Mouse (Mus musculus): ENCODE measurements around the gene Lrrc4b. TPM values are rescaled to one million over a fixed set of nuclear protein-coding genes. Genes with fewer than 3 reads are reported as not detected.

Lrrc4b gene
- total RNA-seq, 2 experiments from 2014 or later, result not detected

- 0 out of 2 replicates have a peak, but pooled peaks have one; percentile 32 for ATAC-seq (replicated peaks; ENCODE audit: low FRiP score, poor library complexity, severe bottlenecking)
Observed at GRCm38 (mm10) chr7:44462218-44463055, 33.6 kb downstream of the Lrrc4b start.

DNA sequence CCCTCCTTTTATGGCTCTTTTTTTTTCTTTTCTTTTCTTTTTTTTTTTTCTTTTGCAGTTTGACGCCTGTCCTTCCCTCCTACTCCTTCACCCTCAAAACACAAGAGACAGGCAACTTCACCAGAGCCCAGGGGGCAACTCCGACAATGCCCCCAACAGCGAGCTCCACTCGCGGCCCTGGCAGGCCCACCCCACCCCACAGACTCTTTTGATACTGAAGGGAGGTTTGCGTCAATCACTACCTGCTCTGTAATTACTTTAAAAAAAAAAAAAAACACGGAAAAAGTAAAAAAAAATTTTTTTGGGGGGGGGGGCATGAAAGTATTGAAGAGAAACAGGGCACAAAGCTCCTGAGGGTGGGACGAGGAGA, 34.2 kb downstream of the Lrrc4b start:
- no peak for ATAC-seq (replicated peaks; ENCODE audit: low FRiP score, poor library complexity, severe bottlenecking)

- no peak for ATAC-seq (replicated peaks; ENCODE audit: low FRiP score, poor library complexity, severe bottlenecking)
Observed at GRCm38 (mm10) chr7:44463556-44464225, 34.9 kb downstream of the Lrrc4b start.

DNA sequence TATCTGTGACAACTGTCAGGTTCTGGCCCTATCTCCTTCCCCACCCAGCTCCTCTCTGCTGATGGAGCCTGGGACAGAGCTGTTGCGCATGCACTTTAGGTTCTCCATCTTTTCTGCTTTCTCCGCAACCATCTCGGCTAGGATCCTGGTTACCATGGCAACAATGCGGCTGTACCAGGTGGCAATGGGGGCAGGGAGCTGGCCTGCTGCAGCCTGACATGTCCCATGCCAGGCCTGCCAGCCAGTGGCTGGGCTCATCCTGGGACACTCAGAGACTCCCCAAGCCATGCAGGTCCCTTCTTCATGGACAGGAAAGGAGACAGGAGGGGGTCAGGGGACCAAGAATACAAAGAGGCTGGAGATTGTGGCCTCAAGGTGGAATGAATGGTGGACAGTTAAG, 35.7 kb downstream of the Lrrc4b start:
- no peak for ATAC-seq (replicated peaks; ENCODE audit: low FRiP score, poor library complexity, severe bottlenecking)

GRCm38 (mm10) chr7:44465111-44465510, 36.3 kb downstream of the Lrrc4b start, which contains the start of gene Aspdh:
Aspdh (plus strand) TSS chr7:44465391.
- no peak for ATAC-seq (replicated peaks; ENCODE audit: low FRiP score, poor library complexity, severe bottlenecking)

- ATAC-seq (replicated peaks; ENCODE audit: low FRiP score, poor library complexity, severe bottlenecking), result no peak
Observed at GRCm38 (mm10) chr7:44466006-44466887, 37.4 kb downstream of the Lrrc4b start.

- no peak for ATAC-seq (replicated peaks; ENCODE audit: low FRiP score, poor library complexity, severe bottlenecking)
Observed at GRCm38 (mm10) chr7:44466888-44467311, 38.1 kb downstream of the Lrrc4b start.

- peak; percentile 81 for ATAC-seq (replicated peaks; ENCODE audit: low FRiP score, poor library complexity, severe bottlenecking)
Observed at GRCm38 (mm10) chr7:44467811-44468411, 39.1 kb downstream of the Lrrc4b start, which contains the start of gene Josd2. Josd2 (plus strand) TSS chr7:44467980.

- 0 out of 2 replicates have a peak, but pooled peaks have one; percentile 18 for ATAC-seq (replicated peaks; ENCODE audit: low FRiP score, poor library complexity, severe bottlenecking)
Observed at GRCm38 (mm10) chr7:44468644-44469285, 39.9 kb downstream of the Lrrc4b start.

DNA sequence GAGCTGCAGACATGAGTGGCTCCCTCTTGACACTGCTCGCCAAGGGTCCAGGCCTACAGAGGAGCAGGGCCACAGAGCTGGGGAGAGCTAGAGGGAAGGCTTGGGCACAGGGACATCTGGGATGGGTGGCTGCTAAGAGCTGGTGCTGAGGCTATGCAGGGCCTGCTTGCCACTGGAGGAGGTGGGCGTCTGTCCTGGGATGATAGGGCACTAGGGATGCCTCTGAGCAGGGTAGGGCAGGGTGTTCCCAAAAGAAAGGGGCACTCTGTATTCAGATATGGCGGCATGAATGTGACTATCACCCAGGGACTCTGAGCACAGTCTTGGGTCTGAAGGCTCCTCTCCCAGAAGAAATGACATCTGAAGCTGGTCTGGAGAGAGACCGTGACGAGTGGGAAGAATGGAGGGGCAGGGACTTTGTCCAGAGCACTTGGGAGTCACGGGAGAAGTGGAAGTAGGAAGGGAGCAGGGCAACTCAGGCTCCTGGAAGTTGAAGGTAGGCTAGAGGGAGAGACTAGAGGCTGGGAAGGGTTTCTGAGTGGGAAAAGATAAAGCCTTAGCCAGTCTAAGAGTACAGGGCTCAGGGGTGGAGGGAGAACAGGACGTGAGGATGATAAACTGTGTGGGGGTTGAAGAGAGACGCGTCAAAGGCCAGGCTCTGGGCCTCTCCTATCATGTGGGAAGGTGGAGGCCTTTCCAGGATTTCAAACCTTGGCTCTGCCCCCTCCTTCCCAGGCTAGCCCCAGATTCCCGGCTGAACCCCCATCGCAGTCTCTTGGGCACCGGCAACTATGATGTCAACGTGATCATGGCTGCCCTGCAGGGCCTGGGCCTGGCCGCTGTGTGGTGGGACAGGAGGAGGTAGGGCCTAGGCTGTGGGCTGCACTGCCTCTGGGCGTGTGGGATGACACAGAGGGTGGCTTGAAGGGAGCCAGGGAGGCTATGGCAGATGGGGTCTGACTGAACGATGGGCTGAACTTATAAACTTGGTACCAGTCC, 41.2 kb downstream of the Lrrc4b start:
- peak; percentile 35 for ATAC-seq (replicated peaks; ENCODE audit: low FRiP score, poor library complexity, severe bottlenecking)

GRCm38 (mm10) chr7:44470696-44471612, 42.1 kb downstream of the Lrrc4b start:
- ATAC-seq (replicated peaks; ENCODE audit: low FRiP score, poor library complexity, severe bottlenecking), result no peak

DNA sequence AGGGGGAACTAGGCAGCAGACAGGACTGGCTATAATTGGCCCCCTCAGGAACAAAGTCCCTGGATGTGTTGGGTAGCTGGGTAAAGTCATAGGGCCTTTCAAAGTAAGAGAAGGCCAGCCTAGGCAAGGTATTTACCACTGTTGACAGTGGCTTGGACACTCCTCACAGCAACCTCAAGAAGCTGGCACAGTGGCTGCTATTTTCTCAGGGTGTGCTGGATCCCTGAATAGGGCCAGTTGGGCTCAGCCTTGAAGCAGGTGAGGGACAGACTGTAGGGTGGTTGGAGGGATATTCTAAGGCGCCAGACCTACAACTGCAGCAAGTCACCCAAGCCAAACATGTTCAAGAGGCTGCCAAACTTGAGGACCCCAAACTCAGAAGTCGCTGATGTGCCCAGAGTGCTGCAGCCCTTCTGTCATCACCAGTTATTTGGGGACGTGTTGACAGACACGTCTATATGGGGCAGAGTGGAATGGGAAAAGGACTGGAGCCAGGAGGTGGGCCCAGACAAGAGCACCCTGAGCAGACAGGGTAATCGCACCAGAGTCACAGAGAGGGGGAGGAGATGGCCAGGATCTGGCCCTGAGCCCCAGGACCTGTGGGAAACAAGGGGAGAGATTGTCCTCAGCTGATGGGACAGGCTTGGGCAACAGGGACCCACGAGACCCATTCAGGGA, 43.2 kb downstream of the Lrrc4b start:
- ATAC-seq (replicated peaks; ENCODE audit: low FRiP score, poor library complexity, severe bottlenecking), result no peak

- ATAC-seq (replicated peaks; ENCODE audit: low FRiP score, poor library complexity, severe bottlenecking), result no peak
Observed at GRCm38 (mm10) chr7:44472558-44472885, 43.7 kb downstream of the Lrrc4b start.

DNA sequence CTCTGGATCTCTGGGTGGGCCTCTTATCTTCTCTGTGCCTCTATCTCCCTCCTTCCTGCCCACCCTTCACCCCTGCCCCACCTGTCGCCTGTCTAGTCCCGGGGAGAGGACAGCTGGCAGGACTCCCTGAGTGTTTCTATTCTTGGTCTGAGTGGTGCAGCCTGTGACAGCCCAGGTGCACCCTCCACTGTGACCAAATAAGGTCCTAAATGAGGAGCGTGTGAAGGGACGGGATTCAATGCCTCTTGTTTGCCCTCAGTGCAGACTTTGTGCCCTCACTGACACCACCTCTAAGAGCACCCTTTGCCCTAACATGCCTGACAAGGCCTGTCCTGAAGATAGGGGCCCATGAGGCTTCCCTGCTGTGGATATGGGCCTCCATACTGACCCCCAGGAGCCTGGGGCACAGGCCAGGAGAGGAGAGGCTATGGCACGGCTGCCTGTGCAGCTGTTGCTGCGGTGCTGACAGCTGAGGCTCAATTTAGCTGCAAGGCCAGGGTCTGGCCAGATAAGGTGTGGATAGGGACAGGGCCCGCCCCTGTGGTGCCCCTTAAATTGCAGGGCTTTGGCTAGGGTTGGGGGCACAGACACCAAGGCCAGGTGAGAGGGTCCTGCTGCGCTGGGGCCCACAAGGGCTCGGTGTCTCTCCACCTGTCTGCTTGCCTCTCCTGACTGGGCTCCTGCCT, 44.3 kb downstream of the Lrrc4b start:
- no peak for ATAC-seq (replicated peaks; ENCODE audit: low FRiP score, poor library complexity, severe bottlenecking)

DNA sequence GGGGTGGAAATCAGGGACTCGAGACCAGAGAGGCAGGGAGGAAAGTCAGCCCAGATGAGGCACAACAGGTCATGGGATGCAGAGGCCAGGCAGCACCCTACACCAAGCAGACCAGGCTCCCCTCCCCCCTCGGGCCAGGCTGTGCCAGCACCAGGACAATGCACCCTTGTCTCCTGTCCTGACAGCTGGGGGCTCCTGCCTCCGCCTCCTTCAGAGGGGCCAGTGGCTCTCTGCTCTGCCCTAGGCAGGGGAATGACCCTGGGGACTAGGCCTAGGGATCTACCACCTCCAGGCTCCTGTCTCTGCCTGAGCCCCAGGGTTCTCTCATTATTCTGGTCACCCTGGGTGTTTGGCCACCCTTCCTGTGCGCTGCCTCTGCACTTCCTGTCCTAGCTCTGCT, 45.6 kb downstream of the Lrrc4b start:
- no peak for ATAC-seq (replicated peaks; ENCODE audit: low FRiP score, poor library complexity, severe bottlenecking)

DNA sequence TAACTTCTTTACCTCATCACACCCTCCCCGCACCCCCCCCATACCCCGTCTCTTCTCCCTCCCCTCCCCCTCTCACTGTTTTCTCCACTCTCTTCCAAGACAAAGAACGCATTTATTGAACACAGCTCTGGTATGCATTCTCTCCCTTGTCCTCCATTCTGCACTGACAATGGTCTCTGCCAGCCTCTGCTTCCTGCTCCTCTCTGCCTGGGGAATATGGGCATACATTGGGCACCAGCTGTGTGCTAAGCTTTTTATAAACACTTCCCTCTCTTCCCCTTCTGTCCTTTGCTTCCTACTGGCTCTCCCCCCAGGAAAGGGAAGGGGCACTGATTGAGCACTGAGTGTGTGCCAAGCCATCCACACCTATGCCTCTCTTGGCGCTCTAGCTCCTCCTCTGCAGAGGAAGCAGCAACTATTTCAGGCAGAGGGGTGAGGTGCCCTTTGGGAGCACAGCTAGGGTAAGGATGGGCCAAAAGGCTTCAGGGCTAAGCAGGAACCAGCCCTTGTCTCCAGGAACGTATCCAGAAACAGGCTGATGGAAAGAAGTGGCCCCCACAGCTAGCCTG, 46.3 kb downstream of the Lrrc4b start:
- no peak for ATAC-seq (replicated peaks; ENCODE audit: low FRiP score, poor library complexity, severe bottlenecking)
